Mouse (Mus musculus): ENCODE data around the gene 1110008L16Rik. TPM values are rescaled to one million over a fixed set of nuclear protein-coding genes. Genes with fewer than 3 reads are reported as not detected.

Gene 1110008L16Rik
- 7.9 and 8.5 TPM in 2 replicates for polyA plus RNA-seq (2015; fragmentation: Nextera tagmentation; extraction: Ambion mirVana)

DNA sequence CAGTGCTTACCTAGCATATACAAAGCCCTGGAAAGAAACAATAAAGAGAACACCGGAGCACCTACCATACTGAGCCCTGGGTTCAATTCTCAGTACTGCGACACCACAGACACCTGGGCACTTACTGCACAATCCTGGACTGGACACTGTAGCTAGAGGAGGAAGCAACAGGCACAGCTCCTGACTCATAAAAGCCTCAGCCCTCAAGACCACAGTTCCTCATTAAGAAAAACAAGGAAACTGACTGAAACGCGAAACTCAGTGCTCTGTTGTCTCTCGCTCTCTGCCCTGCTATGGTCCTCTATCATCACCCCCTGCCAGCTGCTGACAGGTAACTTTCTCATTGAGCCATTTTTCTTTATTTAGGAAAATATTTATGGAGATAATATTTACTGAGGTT lies at the start of gene 1110008L16Rik:
TSS of gene 1110008L16Rik (plus strand) at position 242 of the 400 bp plus-strand sequence.

DNA sequence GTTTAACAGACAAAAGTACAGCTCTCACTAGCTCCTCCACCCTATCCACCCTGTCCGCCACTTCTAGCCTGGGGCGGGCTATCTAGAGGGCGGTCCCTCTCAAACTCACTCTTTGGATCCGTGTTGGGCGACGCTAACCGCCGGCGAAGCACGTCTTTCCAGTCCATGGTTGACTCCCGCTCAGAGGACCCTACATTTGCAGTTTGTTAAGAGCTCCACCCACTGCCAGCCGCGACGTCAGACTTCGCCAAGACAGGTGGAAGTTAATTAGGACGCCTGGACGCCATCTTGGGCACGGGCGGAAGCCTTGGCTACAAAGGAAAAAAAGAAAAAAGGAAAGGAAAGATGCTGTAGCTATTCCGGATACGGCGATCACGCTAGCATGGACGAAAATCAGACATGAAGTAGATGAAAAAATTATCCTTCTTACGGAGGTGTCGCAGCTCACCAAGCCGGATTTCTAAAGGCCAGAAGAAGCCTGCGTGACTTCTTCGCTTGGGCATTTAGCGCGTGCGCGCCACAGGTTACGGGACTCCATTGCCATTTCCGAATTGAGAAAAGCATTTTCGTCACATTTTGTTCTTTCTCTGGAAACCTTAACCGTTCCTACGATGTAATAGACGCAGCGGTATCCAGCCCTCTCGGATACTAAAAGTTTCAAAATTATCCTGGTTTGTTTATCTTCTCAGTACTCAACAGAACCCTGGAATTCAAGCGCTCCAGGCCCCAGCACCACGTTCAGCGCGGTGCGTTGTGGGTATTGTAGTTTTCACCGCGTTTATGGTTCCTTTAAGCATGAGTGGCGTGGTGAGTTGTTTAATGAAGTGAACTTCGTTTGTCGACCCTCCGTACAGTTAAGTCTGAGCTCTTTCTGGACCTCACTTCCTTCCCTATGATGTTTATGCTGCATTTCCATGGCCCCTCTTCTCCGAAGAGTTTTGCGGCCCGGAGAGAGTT lies 3.4 kb downstream of the 1110008L16Rik start, which contains the start of gene Ppp2r3c:
TSS of gene Ppp2r3c (minus strand) at position 514 of the 957 bp plus-strand sequence.

DNA sequence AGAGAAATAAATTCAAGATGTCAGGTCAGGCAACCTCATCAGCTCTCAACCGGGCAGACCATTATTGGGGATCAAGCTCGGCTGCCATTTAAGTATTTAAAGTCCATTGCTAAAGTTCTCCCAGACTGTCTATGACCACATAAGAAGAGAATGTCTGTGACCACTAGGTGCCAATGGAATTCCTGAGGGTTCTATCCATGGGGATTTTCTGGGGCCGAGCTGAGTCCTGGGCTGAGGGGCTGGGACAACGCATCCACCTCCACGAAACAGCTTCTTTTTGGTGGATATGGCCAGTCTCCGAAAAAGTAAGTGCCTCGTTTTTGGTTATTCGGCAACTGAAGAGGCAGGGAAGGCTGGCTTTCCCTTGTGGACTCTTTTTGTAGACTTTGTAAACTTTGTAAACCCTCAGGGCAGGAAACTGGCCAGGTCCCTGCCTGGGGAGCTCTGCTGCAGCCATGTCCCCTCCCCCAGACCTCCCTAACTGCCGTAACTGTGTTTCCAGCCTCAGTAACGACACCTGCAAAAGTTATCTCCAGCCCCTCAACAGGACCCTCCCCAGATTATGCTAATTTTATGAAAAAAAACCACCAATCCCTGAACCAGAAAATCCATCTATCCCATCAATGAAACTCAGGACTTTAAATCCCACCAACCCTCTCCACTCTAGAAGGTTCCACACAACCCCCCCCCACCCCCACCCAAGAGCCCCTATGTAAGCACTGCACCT lies 84.8 kb downstream of the 1110008L16Rik start, which contains the start of gene Psma6:
TSS of gene Psma6 (plus strand) at position 200 of the 727 bp plus-strand sequence.

Other genes starting within 250 kb of the 1110008L16Rik start
- 28.3 and 31.8 TPM in 2 replicates for gene 2700097O09Rik, start 219.5 kb upstream of the 1110008L16Rik start, polyA plus RNA-seq (2015; fragmentation: Nextera tagmentation; extraction: Ambion mirVana)
- gene Srp54a, start 219.3 kb upstream of the 1110008L16Rik start, polyA plus RNA-seq (2015; fragmentation: Nextera tagmentation; extraction: Ambion mirVana): 79.1 and 82.9 TPM in 2 replicates
- 15.9 and 16.5 TPM in 2 replicates for gene Fam177a, start 175.1 kb upstream of the 1110008L16Rik start, polyA plus RNA-seq (2015; fragmentation: Nextera tagmentation; extraction: Ambion mirVana)
- 30.5 and 32.0 TPM in 2 replicates for gene Srp54b, start 144.5 kb upstream of the 1110008L16Rik start, polyA plus RNA-seq (2015; fragmentation: Nextera tagmentation; extraction: Ambion mirVana)
- not detected in 2 replicates for gene 1700047I17Rik2, start 100.0 kb upstream of the 1110008L16Rik start, polyA plus RNA-seq (2015; fragmentation: Nextera tagmentation; extraction: Ambion mirVana)
- 37.4 and 37.9 TPM in 2 replicates for gene Srp54c, start 69.4 kb upstream of the 1110008L16Rik start, polyA plus RNA-seq (2015; fragmentation: Nextera tagmentation; extraction: Ambion mirVana)
- gene Ppp2r3c, start 3.4 kb downstream of the 1110008L16Rik start, polyA plus RNA-seq (2015; fragmentation: Nextera tagmentation; extraction: Ambion mirVana): 10.8 and 11.9 TPM in 2 replicates
- gene Psma6, start 84.6 kb downstream of the 1110008L16Rik start, polyA plus RNA-seq (2015; fragmentation: Nextera tagmentation; extraction: Ambion mirVana): 291 and 294 TPM in 2 replicates
- 56.3 and 60.7 TPM in 2 replicates for gene Nfkbia, start 193.1 kb downstream of the 1110008L16Rik start, polyA plus RNA-seq (2015; fragmentation: Nextera tagmentation; extraction: Ambion mirVana)

All from spleen, postnatal 0 days (tissue).